Mouse (Mus musculus) lung, embryonic 16.5 days (tissue): ENCODE results near the gene Ppef1. TPM values are rescaled to one million over a fixed set of nuclear protein-coding genes. Genes with fewer than 3 reads are reported as not detected.

Experiments
- ATAC-seq: fragments of 200-750 bp; cut with Nextera tagmentation; 2 replicates; pipeline ENCODE4 v1.8.0; 2017; ENCODE audit warnings: low read depth, mild to moderate bottlenecking, moderate library complexity
- H3K27ac ChIP-seq: fragments of 300-500 bp; sonication (generic); 2 replicates; pipeline ENCODE4 v1.5.1; 2014; ENCODE audit warnings: mild to moderate bottlenecking, control low read depth, low read length
- H3K27me3 ChIP-seq: fragments of 300-500 bp; sonication (generic); 2 replicates; pipeline ENCODE4 v1.6.1; 2014; ENCODE audit warnings: low read depth, low read length, mixed read lengths; ENCODE audit not compliant: control insufficient read depth, insufficient read depth
- H3K36me3 ChIP-seq: fragments of 300-500 bp; sonication (generic); 2 replicates; pipeline ENCODE4 v1.6.1; 2014; ENCODE audit warnings: low read length; ENCODE audit not compliant: control insufficient read depth, insufficient read depth
- H3K4me1 ChIP-seq: fragments of 300-500 bp; sonication (generic); replicated peaks from 2 replicates; pipeline ENCODE4 v1.6.1; 2014; ENCODE audit warnings: low read length, mixed read lengths; ENCODE audit not compliant: control insufficient read depth, insufficient read depth
- H3K4me2 ChIP-seq: fragments of 300-500 bp; sonication (generic); 2 replicates; pipeline ENCODE4 v1.6.1; 2014; ENCODE audit warnings: low read depth, low read length, control low read depth
- H3K4me3 ChIP-seq: fragments of 300-500 bp; sonication (generic); 2 replicates; pipeline ENCODE4 v1.5.1; 2014; ENCODE audit warnings: mild to moderate bottlenecking, low read length, control low read depth
- H3K9ac ChIP-seq: fragments of 300-500 bp; sonication (generic); 2 replicates; pipeline ENCODE4 v1.6.1; 2014; ENCODE audit warnings: low read length, control low read depth
- H3K9me3 ChIP-seq: fragments of 300-500 bp; sonication (generic); 2 replicates; pipeline ENCODE4 v1.6.1; 2016; ENCODE audit warnings: low read length; ENCODE audit not compliant: control insufficient read depth
- WGBS: fragments of 180-500 bp; shearing (Covaris S2); extraction: QIAGEN DNeasy Blood & Tissue Kit; methylation state at CpG from one replicate; pipeline ENCODE4 v1.1.7; 2014; 5-methylcytosine and 5-hydroxymethylcytosine counted together
- polyA plus RNA-seq: library from polyadenylated mRNA; unstranded; fragments of >200 nt; fragmentation: Nextera tagmentation; extraction: Ambion mirVana; gene quantifications from 2 replicates; pipeline ENCODE4 v1.2.1, GENCODE M21; 2015

Gene Ppef1
- polyA plus RNA-seq, 1 experiment from 2014 or later, result 0.08 TPM

DNA sequence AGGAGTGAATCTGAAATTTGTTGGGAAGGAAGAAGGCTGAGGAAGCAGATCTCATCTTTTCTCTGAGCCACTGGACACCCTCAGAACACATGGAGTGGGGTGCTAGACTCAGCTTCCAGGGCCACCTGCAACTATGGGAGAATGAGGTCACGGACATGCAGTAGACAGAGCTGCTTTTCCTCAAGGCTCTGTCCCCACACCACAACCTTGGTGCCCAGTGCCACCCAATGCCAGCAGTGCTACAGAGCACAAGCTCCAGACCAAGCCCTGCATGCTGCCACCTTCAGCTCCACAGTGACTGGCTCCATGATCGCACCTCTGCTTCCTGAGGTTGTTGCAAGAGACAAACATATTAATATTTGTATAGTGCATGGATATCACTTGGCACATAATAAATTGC, 132.2 kb downstream of the Ppef1 start:
- no peaks in the 10 kb centered on the region for H3K36me3 ChIP-seq
- 74% methylated on average over 2 of the region's 2 CpGs for WGBS
- peaks cover 2% of the 10 kb centered on the region; the same call in 1 of the 2 replicates for H3K27me3 ChIP-seq
- peak overlapping the region; percentile 3 for H3K27ac ChIP-seq
- no peak overlapping the region for H3K4me3 ChIP-seq
- no peaks in the 10 kb centered on the region for H3K9me3 ChIP-seq
- no peak for ATAC-seq
- peaks cover 20% of the 10 kb centered on the region; the same call in 1 of the 2 replicates for H3K4me1 ChIP-seq
- no peak overlapping the region for H3K4me2 ChIP-seq
- H3K9ac ChIP-seq, result no peak overlapping the region

- Histone ChIP-seq H3K4me3 (no peak overlapping the region), H3K27ac (no peak overlapping the region; the same call in 1 of the 2 replicates), H3K4me1 (peaks cover 23% of the 10 kb centered on the region), H3K9me3 (no peaks in the 10 kb centered on the region), H3K36me3 (no peaks in the 10 kb centered on the region), H3K27me3 (peaks cover 2% of the 10 kb centered on the region; the same call in 1 of the 2 replicates), H3K4me2 (no peak overlapping the region), H3K9ac (no peak overlapping the region)
- WGBS, result 81% methylated on average over 1 of the region's 1 CpGs
- no peak for ATAC-seq
Measured at GRCm38 (mm10) chrX:160602770-160603169, 132.8 kb downstream of the Ppef1 start.

DNA sequence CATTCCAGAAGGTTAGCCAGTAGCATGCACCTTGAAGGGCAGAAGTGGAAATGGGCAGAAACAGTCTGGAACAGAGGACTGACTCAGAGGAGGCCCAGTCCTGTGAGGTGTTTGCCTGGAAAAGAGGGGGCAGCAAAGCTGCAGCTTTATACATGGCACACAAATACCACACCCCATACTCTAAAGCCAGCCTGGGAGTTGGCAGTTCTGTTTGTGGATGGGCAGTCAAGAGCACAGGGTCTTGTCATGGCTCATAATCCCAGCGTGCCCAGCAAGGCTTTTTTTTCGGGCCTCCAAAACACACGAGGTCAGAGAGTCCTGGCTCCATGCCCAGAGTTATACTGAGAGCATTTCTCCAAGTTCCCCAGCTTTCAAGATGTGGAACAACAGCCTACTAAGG, 134.5 kb downstream of the Ppef1 start:
- Histone ChIP-seq H3K4me3 (no peak overlapping the region), H3K9me3 (no peaks in the 10 kb centered on the region), H3K27me3 (peaks cover 2% of the 10 kb centered on the region; the same call in 1 of the 2 replicates), H3K27ac (peak overlapping the region; percentile 5), H3K9ac (no peak overlapping the region), H3K4me1 (peaks cover 23% of the 10 kb centered on the region), H3K4me2 (no peak overlapping the region), H3K36me3 (no peaks in the 10 kb centered on the region)
- no peak for ATAC-seq
- WGBS, result 8% methylated on average over 3 of the region's 3 CpGs

DNA sequence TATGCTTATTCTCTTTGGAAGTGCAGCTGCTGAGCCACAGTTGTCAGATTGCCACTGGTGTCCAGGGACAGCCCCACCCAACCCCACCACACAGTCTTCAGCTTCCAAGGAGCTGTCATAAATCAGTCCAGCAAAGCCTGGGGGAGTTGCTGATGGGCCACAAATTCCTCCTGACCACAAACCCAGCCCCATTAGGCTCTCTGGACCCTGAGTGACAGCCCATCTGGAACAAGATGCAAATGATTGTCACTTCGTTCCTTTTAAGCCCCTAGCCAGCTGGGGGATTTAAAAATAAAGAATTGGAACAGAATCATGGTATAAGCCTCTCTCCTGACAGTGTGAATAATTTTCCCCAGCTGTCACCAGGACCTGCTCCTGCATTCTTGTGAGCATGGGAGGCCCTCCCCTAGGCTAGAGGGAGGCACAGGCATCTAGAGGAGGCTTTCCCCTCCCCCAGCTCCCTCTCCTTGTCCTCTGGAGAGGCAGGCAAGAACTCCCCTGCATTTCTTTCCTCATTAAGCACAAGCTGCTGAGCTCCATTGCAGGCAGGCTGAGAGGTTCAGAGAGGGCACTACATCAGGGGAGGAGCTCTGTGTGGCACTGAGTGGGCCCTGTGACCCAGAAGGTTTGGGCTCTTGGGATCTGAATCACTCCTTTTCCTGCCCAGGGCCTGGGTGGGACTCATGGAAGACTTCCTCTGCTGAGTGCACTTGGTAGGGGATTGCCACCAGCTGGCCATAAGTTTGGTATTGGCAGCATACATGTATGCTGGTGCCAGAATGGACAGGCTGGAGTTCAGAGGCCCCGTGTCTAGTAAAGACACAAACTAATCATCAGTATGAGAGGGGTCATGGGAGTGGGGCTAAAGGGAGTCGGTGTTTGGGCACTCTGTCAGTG, 136.8 kb downstream of the Ppef1 start:
- H3K4me1 ChIP-seq, result peaks cover 21% of the 10 kb centered on the region
- ATAC-seq, result peak; percentile 94
- WGBS, result 38% methylated on average over 3 of the region's 3 CpGs

GRCm38 (mm10) chrX:160598055-160598454, 137.5 kb downstream of the Ppef1 start:
- Histone ChIP-seq H3K27ac (peak overlapping the region; percentile 9; the same call in 1 of the 2 replicates), H3K4me3 (no peak overlapping the region), H3K27me3 (peaks cover 2% of the 10 kb centered on the region; the same call in 1 of the 2 replicates), H3K4me2 (no peak overlapping the region), H3K36me3 (no peaks in the 10 kb centered on the region), H3K9ac (no peak overlapping the region), H3K9me3 (no peaks in the 10 kb centered on the region), H3K4me1 (peaks cover 21% of the 10 kb centered on the region)
- no peak for ATAC-seq
- WGBS, result 70% methylated on average over 2 of the region's 2 CpGs

More for the DNA sequence above, 136.8 kb downstream of the Ppef1 start:
- Histone ChIP-seq H3K27me3 (peaks cover 2% of the 10 kb centered on the region; the same call in 1 of the 2 replicates), H3K4me3 (no peak overlapping the region), H3K4me2 (no peak overlapping the region), H3K9me3 (no peaks in the 10 kb centered on the region), H3K27ac (peak overlapping the region; percentile 77), H3K36me3 (no peaks in the 10 kb centered on the region), H3K9ac (no peak overlapping the region)

DNA sequence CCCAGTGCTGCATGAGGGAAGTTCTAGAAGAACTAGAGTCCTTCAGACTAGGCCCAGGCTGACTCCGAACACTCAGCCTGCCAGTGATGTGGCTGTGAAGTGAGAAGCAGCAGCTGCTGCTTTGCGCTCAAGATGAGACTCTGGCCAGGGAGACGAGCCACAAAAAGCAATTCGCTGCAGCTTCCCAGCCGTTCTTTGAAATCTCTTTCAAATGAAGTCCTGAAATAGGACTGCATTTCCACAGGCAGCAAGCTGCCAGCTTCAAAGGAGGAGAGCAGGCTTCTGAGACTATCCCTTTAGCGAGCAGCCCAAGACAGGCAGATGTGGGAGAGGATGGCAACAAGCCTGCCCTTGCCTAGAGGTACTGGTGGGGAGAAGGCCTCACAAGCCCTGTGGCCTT, 142.6 kb downstream of the Ppef1 start:
- Histone ChIP-seq H3K9me3 (no peaks in the 10 kb centered on the region), H3K4me1 (no peaks in the 10 kb centered on the region; the same call in none of the 2 replicates), H3K27ac (peak overlapping the region; percentile 25; the same call in 1 of the 2 replicates), H3K4me2 (no peak overlapping the region), H3K4me3 (no peak overlapping the region), H3K36me3 (no peaks in the 10 kb centered on the region), H3K9ac (no peak overlapping the region), H3K27me3 (no peaks in the 10 kb centered on the region; the same call in 1 of the 2 replicates)
- 44% methylated on average over 6 of the region's 6 CpGs for WGBS
- peak; percentile 64 for ATAC-seq

DNA sequence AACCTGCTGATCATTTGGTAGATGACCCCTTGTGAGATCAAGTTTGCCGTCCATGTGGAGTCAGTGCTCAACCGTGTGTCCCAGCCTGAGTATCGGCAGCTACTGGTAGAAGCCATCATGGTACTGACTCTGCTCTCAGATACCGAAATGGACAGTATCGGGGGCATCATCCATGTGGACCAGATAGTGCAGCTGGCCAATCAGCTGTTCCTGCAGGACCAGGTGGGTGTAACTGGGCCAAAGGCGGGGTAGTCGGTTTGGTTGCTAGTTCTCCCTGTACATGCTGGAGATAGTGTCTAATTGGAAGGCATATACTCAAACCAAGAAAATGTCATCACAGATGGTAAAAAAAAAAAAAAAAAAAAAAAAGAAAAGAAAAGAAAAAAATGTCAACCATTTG, 145.4 kb downstream of the Ppef1 start:
- H3K4me1 ChIP-seq, result no peaks in the 10 kb centered on the region
- ATAC-seq, result no peak
- H3K27me3 ChIP-seq, result no peaks in the 10 kb centered on the region
- no peak overlapping the region for H3K4me2 ChIP-seq
- no peak overlapping the region for H3K27ac ChIP-seq
- 93% methylated on average over 7 of the region's 7 CpGs for WGBS
- H3K9ac ChIP-seq, result no peak overlapping the region
- H3K4me3 ChIP-seq, result no peak overlapping the region
- no peaks in the 10 kb centered on the region for H3K36me3 ChIP-seq
- H3K9me3 ChIP-seq, result no peaks in the 10 kb centered on the region

GRCm38 (mm10) chrX:160588523-160588922, 147.0 kb downstream of the Ppef1 start:
- no peaks in the 10 kb centered on the region for H3K36me3 ChIP-seq
- H3K27me3 ChIP-seq, result no peaks in the 10 kb centered on the region
- ATAC-seq, result no peak
- no peak overlapping the region for H3K4me3 ChIP-seq
- no peaks in the 10 kb centered on the region for H3K4me1 ChIP-seq
- no peaks in the 10 kb centered on the region for H3K9me3 ChIP-seq
- WGBS, result 78% methylated on average over 4 of the region's 4 CpGs
- H3K4me2 ChIP-seq, result no peak overlapping the region
- no peak overlapping the region for H3K9ac ChIP-seq
- no peak overlapping the region for H3K27ac ChIP-seq

- no peaks in the 10 kb centered on the region for H3K9me3 ChIP-seq
- no peak overlapping the region for H3K4me2 ChIP-seq
- H3K4me3 ChIP-seq, result no peak overlapping the region
- H3K27ac ChIP-seq, result no peak overlapping the region
- ATAC-seq, result peak; percentile 15; the same call in 1 of the 2 replicates
- WGBS, result 71% methylated on average over 1 of the region's 1 CpGs
- no peak overlapping the region for H3K9ac ChIP-seq
- no peaks in the 10 kb centered on the region for H3K4me1 ChIP-seq
- H3K36me3 ChIP-seq, result no peaks in the 10 kb centered on the region
- no peaks in the 10 kb centered on the region for H3K27me3 ChIP-seq
Measured at GRCm38 (mm10) chrX:160585110-160585509, 150.5 kb downstream of the Ppef1 start.
